Mouse (Mus musculus) embryonic fibroblast, embryonic 13.5 days (primary cell): ENCODE results near the gene Clic5. TPM values are rescaled to one million over a fixed set of nuclear protein-coding genes. Genes with fewer than 3 reads are reported as not detected.

Source experiments
- H3K27ac ChIP-seq: 2 replicates; pipeline ENCODE4 v1.5.1; 2012; ENCODE audit warnings: low read length, control low read depth, inconsistent platforms; ENCODE audit not compliant: insufficient read depth
- H3K4me1 ChIP-seq: 2 replicates; pipeline ENCODE4 v1.6.1; 2011; ENCODE audit warnings: low read length; ENCODE audit not compliant: control insufficient read depth, insufficient read depth
- H3K4me3 ChIP-seq: 2 replicates; pipeline ENCODE4 v1.5.1; 2011; ENCODE audit warnings: mild to moderate bottlenecking, control low read depth, low read length; ENCODE audit not compliant: insufficient read depth
- CTCF ChIP-seq: IDR thresholded peaks from 2 replicates; pipeline ENCODE4 v1.5.1; 2011; ENCODE audit warnings: mild to moderate bottlenecking, control low read depth, low read length, moderate library complexity, borderline replicate concordance; ENCODE audit not compliant: insufficient read depth
- POLR2A ChIP-seq: IDR thresholded peaks from 2 replicates; pipeline ENCODE4 v1.6.1; 2011; ENCODE audit warnings: low read depth, mild to moderate bottlenecking, control low read depth, low read length, moderate library complexity
- polyA plus RNA-seq: library from polyadenylated mRNA; stranded (reverse); fragments of >200 nt; gene quantifications from 2 replicates; pipeline ENCODE4 v1.2.4, GENCODE M21; 2011; ENCODE audit warnings: low read depth; ENCODE audit not compliant: missing spikeins, insufficient read length

The Clic5 gene
- polyA plus RNA-seq, result 0.13 and 0.23 TPM in 2 replicates

GRCm38 (mm10) chr17:44188042-44188768 is at the start of gene Clic5:
Clic5 (plus strand) TSS chr17:44188584.
- TF ChIP-seq CTCF (no peak), POLR2A (no peak)
- Histone ChIP-seq H3K27ac (no peak within 1 kb of the TSS), H3K4me3 (peak within 1 kb of the TSS; percentile 39)

GRCm38 (mm10) chr17:44145806-44146205 is 42.6 kb upstream of the Clic5 start:
- Histone ChIP-seq H3K4me1 (no peaks in the 10 kb centered on the region), H3K27ac (no peak overlapping the region), H3K4me3 (no peak overlapping the region)
- TF ChIP-seq CTCF, result no peak

More at GRCm38 (mm10) chr17:44188042-44188768, at the start of gene Clic5:
- no peaks in the 10 kb centered on the region for H3K4me1 ChIP-seq

- TF ChIP-seq POLR2A (no peak), CTCF (no peak)
- no peaks in the 10 kb centered on the region for H3K4me1 ChIP-seq
- no peak overlapping the region for H3K4me3 ChIP-seq
- no peak overlapping the region for H3K27ac ChIP-seq
Measured at GRCm38 (mm10) chr17:44148109-44148846, 40.1 kb upstream of the Clic5 start.

- no peak for TF ChIP-seq POLR2A
- peak; percentile 62; the same call in 1 of the 2 replicates for TF ChIP-seq CTCF
Measured at GRCm38 (mm10) chr17:44151130-44151529, 37.3 kb upstream of the Clic5 start.

GRCm38 (mm10) chr17:44151889-44152288 is 36.5 kb upstream of the Clic5 start:
- H3K27ac ChIP-seq, result no peak overlapping the region
- H3K4me3 ChIP-seq, result no peak overlapping the region
- no peak for TF ChIP-seq CTCF
- TF ChIP-seq POLR2A, result no peak
- H3K4me1 ChIP-seq, result no peaks in the 10 kb centered on the region

More at GRCm38 (mm10) chr17:44151130-44151529, 37.3 kb upstream of the Clic5 start:
- H3K4me1 ChIP-seq, result no peaks in the 10 kb centered on the region
- H3K27ac ChIP-seq, result no peak overlapping the region
- no peak overlapping the region for H3K4me3 ChIP-seq

GRCm38 (mm10) chr17:44153871-44154270 is 34.5 kb upstream of the Clic5 start:
- Histone ChIP-seq H3K27ac (no peak overlapping the region), H3K4me1 (no peaks in the 10 kb centered on the region), H3K4me3 (no peak overlapping the region)
- TF ChIP-seq CTCF, result no peak
- no peak for TF ChIP-seq POLR2A

- no peaks in the 10 kb centered on the region for H3K4me1 ChIP-seq
- no peak for TF ChIP-seq POLR2A
- H3K4me3 ChIP-seq, result no peak overlapping the region
- no peak overlapping the region for H3K27ac ChIP-seq
Measured at GRCm38 (mm10) chr17:44155204-44155603, 33.2 kb upstream of the Clic5 start.

GRCm38 (mm10) chr17:44158186-44158585 is 30.2 kb upstream of the Clic5 start:
- Histone ChIP-seq H3K4me3 (no peak overlapping the region), H3K4me1 (no peaks in the 10 kb centered on the region), H3K27ac (no peak overlapping the region)
- TF ChIP-seq CTCF (no peak), POLR2A (no peak)

- Histone ChIP-seq H3K4me1 (no peaks in the 10 kb centered on the region), H3K4me3 (no peak overlapping the region), H3K27ac (no peak overlapping the region)
- TF ChIP-seq POLR2A (no peak), CTCF (no peak)
Measured at GRCm38 (mm10) chr17:44160449-44160848, 27.9 kb upstream of the Clic5 start.

- H3K27ac ChIP-seq, result no peak overlapping the region
- H3K4me3 ChIP-seq, result no peak overlapping the region
- TF ChIP-seq POLR2A (no peak), CTCF (no peak)
- no peaks in the 10 kb centered on the region for H3K4me1 ChIP-seq
Measured at GRCm38 (mm10) chr17:44162514-44162913, 25.9 kb upstream of the Clic5 start.

- no peaks in the 10 kb centered on the region for H3K4me1 ChIP-seq
- H3K4me3 ChIP-seq, result no peak overlapping the region
- H3K27ac ChIP-seq, result no peak overlapping the region
- TF ChIP-seq POLR2A (no peak), CTCF (no peak)
Measured at GRCm38 (mm10) chr17:44162935-44163334, 25.4 kb upstream of the Clic5 start.
